18 mouse cellular contexts compared by ENCODE assay signal in the genomic region with DNA sequence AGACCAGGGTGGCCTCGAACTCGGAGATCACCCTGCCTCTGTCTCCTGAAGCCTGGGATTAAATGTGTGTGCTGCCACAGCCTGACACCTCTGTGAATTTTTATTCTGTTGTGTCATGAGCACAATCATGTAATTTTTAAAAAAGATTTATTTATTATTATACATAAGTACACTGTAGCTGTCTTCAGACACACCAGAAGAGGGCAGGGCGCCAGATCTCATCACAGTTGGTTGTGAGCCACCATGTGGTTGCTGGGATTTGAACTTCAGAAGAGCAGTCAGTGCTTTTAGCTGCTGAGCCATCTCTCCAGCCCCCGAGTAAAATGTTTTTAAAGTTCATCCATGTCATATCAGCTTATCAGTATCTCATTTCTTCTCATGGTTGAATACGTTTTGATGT. TPM values are rescaled to one million over a fixed set of nuclear protein-coding genes. Genes with fewer than 3 reads are reported as not detected.
DNase-seq lines count a peak whose midpoint lies in the region; ATAC-seq and TF ChIP-seq lines count a peak whose summit lies in the region.
"Had no signal": no experiment of that assay in that cellular context is flagged by ENCODE, and none has a peak within 500 bp of the region (broad histone marks: within the 10 kb centered on the region; RNA-seq: fewer than 3 reads in every experiment).

No protein-coding gene starts in this region.

- in situ Hi-C loops in Patski (cut with MboI; ENCODE audit: low pct_unique_long_range_greater_than_20kb) = no loop called here

- H3K4me2 ChIP-seq in heart, embryonic 11.5 days = no peak overlapping the region
- no peak overlapping the region for H3K4me2 ChIP-seq in liver, postnatal 0 days (ENCODE audit: low read depth, low read length)
- H3K4me2 ChIP-seq: liver, embryonic 12.5 days had no signal

- H3K4me1 ChIP-seq in heart, embryonic 11.5 days (ENCODE audit: control insufficient read depth, insufficient read depth, low read length) = peaks cover 54% of the 10 kb centered on the region
- H3K4me1 ChIP-seq in liver, adult 2 months (ENCODE audit: control insufficient read depth, insufficient read depth, low read length) = peaks cover 49% of the 10 kb centered on the region
- peaks cover 32% of the 10 kb centered on the region for H3K4me1 ChIP-seq in liver, postnatal 0 days (ENCODE audit: insufficient read depth)
- peaks cover 44% of the 10 kb centered on the region for H3K4me1 ChIP-seq in limb, embryonic 10.5 days

- CTCF ChIA-PET in Patski (lab: Charles Lee) = interaction anchor here (0.8 to 2.3 kb wide), 6 partner anchors 9 to 44 kb away, joined by 3 to 5 read pairs (median 3); no protein-coding TSS in a partner anchor

- H3K27me3 ChIP-seq in heart, embryonic 11.5 days (ENCODE audit: control insufficient read depth, insufficient read depth, low read length) = no peaks in the 10 kb centered on the region
- H3K27me3 ChIP-seq in liver, adult 2 months (ENCODE audit: control insufficient read depth, insufficient read depth, low read length) = no peaks in the 10 kb centered on the region
- H3K27me3 ChIP-seq in liver, postnatal 0 days (ENCODE audit: insufficient read depth, low read length) = no peaks in the 10 kb centered on the region
- no peaks in the 10 kb centered on the region for H3K27me3 ChIP-seq in Patski
- H3K27me3 ChIP-seq in limb, embryonic 10.5 days (ENCODE audit: low read depth, poor library complexity, severe bottlenecking) = no peaks in the 10 kb centered on the region
- H3K27me3 ChIP-seq: liver, embryonic 12.5 days had no signal

- ATAC-seq in heart, embryonic 11.5 days (replicated peaks; ENCODE audit: insufficient number of reproducible peaks, low FRiP score, low TSS enrichment) = no peak
- no peak for ATAC-seq in liver, postnatal 0 days
- ATAC-seq in Patski = no peak
- ATAC-seq: forebrain, embryonic 16.5 days; hindbrain, postnatal 0 days; liver, embryonic 12.5 days had no signal

- H3K27ac ChIP-seq in heart, embryonic 11.5 days (ENCODE audit: low read depth, low read length) = peak overlapping the region; percentile 54; the same call in 1 of the 2 replicates
- H3K27ac ChIP-seq in liver, adult 2 months (replicated peaks; ENCODE audit: insufficient read depth, low read depth, low read length) = no peak overlapping the region
- H3K27ac ChIP-seq in liver, postnatal 0 days (ENCODE audit: low read depth) = no peak overlapping the region
- H3K27ac ChIP-seq in limb, embryonic 10.5 days = peak overlapping the region; percentile 88; the same call in 1 of the 2 replicates
- H3K27ac ChIP-seq: hindbrain, postnatal 0 days; liver, embryonic 12.5 days had no signal

- no peaks in the 10 kb centered on the region for H3K9me3 ChIP-seq in heart, embryonic 11.5 days (replicated peaks; ENCODE audit: control insufficient read depth, low read length)
- no peaks in the 10 kb centered on the region for H3K9me3 ChIP-seq in liver, postnatal 0 days (ENCODE audit: low read length)
- H3K9me3 ChIP-seq in limb, embryonic 10.5 days (replicated peaks) = no peaks in the 10 kb centered on the region
- H3K9me3 ChIP-seq: liver, embryonic 12.5 days had no signal

- peaks cover 41% of the 10 kb centered on the region for H3K79me2 ChIP-seq in liver, adult 2 months (ENCODE audit: control insufficient read depth, insufficient read depth, low read length)

- WGBS in heart, embryonic 11.5 days (ENCODE audit: insufficient replicate concordance) = 67% methylated on average over 5 of the region's 5 CpGs
- WGBS in liver, adult 2 months = 53% methylated on average over 5 of the region's 5 CpGs
- WGBS in liver, postnatal 0 days (ENCODE audit: insufficient replicate concordance) = 67% methylated on average over 5 of the region's 5 CpGs
- WGBS in limb, embryonic 10.5 days = 81% methylated on average over 5 of the region's 5 CpGs

- no peak for TF ChIP-seq EP300 in liver, postnatal 0 days (IDR thresholded peaks at IDR 0.05; ENCODE audit: low read depth)

- H3K4me3 ChIP-seq in heart, embryonic 11.5 days (ENCODE audit: low read depth, low read length) = no peak overlapping the region
- no peak overlapping the region for H3K4me3 ChIP-seq in liver, adult 2 months (ENCODE audit: insufficient read depth, low read depth, low read length)
- H3K4me3 ChIP-seq in liver, postnatal 0 days (ENCODE audit: low read depth, low read length) = no peak overlapping the region
- no peak overlapping the region for H3K4me3 ChIP-seq in limb, embryonic 10.5 days
- H3K4me3 ChIP-seq: liver, embryonic 12.5 days; myocyte had no signal

- TF ChIP-seq CTCF in liver, adult 2 months (IDR thresholded peaks at IDR 0.05; ENCODE audit: low read depth, low read length) = no peak
- no peak for TF ChIP-seq CTCF in liver, postnatal 0 days (IDR thresholded peaks at IDR 0.05; ENCODE audit: low read depth)
- peak; percentile 23 for TF ChIP-seq CTCF in Patski (IDR thresholded peaks at IDR 0.05)

- no peaks in the 10 kb centered on the region; the same call in 1 of the 2 replicates for H3K36me3 ChIP-seq in heart, embryonic 11.5 days (ENCODE audit: control insufficient read depth, insufficient read depth, low read length)
- peaks cover 18% of the 10 kb centered on the region for H3K36me3 ChIP-seq in liver, adult 2 months (ENCODE audit: control insufficient read depth, insufficient read depth, low read length)
- no peaks in the 10 kb centered on the region for H3K36me3 ChIP-seq in liver, postnatal 0 days (replicated peaks; ENCODE audit: insufficient read depth, low read length)
- no peaks in the 10 kb centered on the region for H3K36me3 ChIP-seq in limb, embryonic 10.5 days
- H3K36me3 ChIP-seq: liver, embryonic 12.5 days had no signal

- POLR2A ChIA-PET in Patski (lab: Charles Lee) = interaction anchor here (0.6 to 1.4 kb wide), 3 partner anchors 10 to 49 kb away, joined by 3 read pairs; no protein-coding TSS in a partner anchor

- no peak for TF ChIP-seq POLR2A in liver, adult 2 months (IDR thresholded peaks at IDR 0.05; ENCODE audit: extremely low read depth, insufficient read depth, low read length)

- no peak overlapping the region for H3K9ac ChIP-seq in heart, embryonic 11.5 days (ENCODE audit: low read depth, low read length)
- H3K9ac ChIP-seq in liver, adult 2 months (ENCODE audit: low read depth, low read length) = no peak overlapping the region
- H3K9ac ChIP-seq in liver, postnatal 0 days (replicated peaks) = no peak overlapping the region
- H3K9ac ChIP-seq: liver, embryonic 12.5 days had no signal

- no peak for DNase-seq in heart, adult 9 months (ENCODE audit: low spot score in 2 of 2)
- DNase-seq in liver, adult 2 months (ENCODE audit: extremely low read depth, low read depth, low spot score) = peak; percentile 26
- no peak for DNase-seq in liver, postnatal 0 days
- DNase-seq in Patski (ENCODE audit: low read depth, low spot score) = no peak
- no peak for DNase-seq in limb, embryonic 10.5 days (ENCODE audit: low spot score)
- no peak for DNase-seq in frontal cortex, postnatal 14 days (ENCODE audit: low spot score in 2 of 2)
- DNase-seq in spleen, postnatal 36 days (ENCODE audit: low spot score in 2 of 2) = no peak
- DNase-seq: cerebellum, adult 9-10 months; gastrocnemius, postnatal 10 days; kidney, adult 2 months; kidney, postnatal 36 days; layer of hippocampus, adult 9-11 months; midbrain, embryonic 14.5 days had no signal

RNA-seq across cellular contexts. Expression of a gene that starts 33.3 kb away (rescaled TPM):
- polyA plus RNA-seq in heart, embryonic 11.5 days (2014; fragmentation: Nextera tagmentation; extraction: Ambion mirVana) = 261 and 271 TPM in 2 replicates
- total RNA-seq in liver, adult 2 months (2014; rRNA removed) = 877 and 924 TPM in 2 replicates
- polyA plus RNA-seq in liver, adult 2 months (2012; rRNA removed) = 231 and 284 TPM in 2 replicates
- 467 and 475 TPM in 2 replicates for polyA plus RNA-seq in liver, postnatal 0 days (2015; fragmentation: Nextera tagmentation; extraction: Ambion mirVana)
- 55.1 TPM for polyA plus RNA-seq in Patski (2021)
- polyA plus RNA-seq in limb, embryonic 10.5 days (2016; fragmentation: Nextera tagmentation; extraction: Ambion mirVana) = 170 and 179 TPM in 2 replicates

RNA-seq across cellular contexts. Expression of a gene that starts 33.4 kb away (rescaled TPM):
- polyA plus RNA-seq in heart, embryonic 11.5 days (2014; fragmentation: Nextera tagmentation; extraction: Ambion mirVana) = 84.6 and 98.0 TPM in 2 replicates
- 126 and 143 TPM in 2 replicates for total RNA-seq in liver, adult 2 months (2014; rRNA removed)
- 44.8 and 55.2 TPM in 2 replicates for polyA plus RNA-seq in liver, adult 2 months (2012; rRNA removed)
- 23.5 and 28.6 TPM in 2 replicates for polyA plus RNA-seq in liver, postnatal 0 days (2015; fragmentation: Nextera tagmentation; extraction: Ambion mirVana)
- polyA plus RNA-seq in Patski (2021) = 41.4 TPM
- polyA plus RNA-seq in limb, embryonic 10.5 days (2016; fragmentation: Nextera tagmentation; extraction: Ambion mirVana) = 70.6 and 78.4 TPM in 2 replicates

Comparison
In these comparisons a context has a peak if more than half of its experiments do, and no peak if none do; other contexts are left out.
1. H3K27ac ChIP-seq: peak in heart, embryonic 11.5 days (single experiment) and limb, embryonic 10.5 days (single experiment); none in liver, adult 2 months (single experiment) and liver, postnatal 0 days (single experiment).